Mouse (Mus musculus) heart, embryonic 12.5 days (tissue): Measurements from ENCODE around the gene Ric1. TPM values are rescaled to one million over a fixed set of nuclear protein-coding genes. Genes with fewer than 3 reads are reported as not detected.
"Not testable (repeated sequence)": the region's sequence is repeated elsewhere in the genome, so short reads cannot be mapped to it uniquely, and the experiment has no call there.

Source experiments
- ATAC-seq: fragments of 200-750 bp; cut with Nextera tagmentation; 2 replicates; pipeline ENCODE4 v1.8.0; 2017; ENCODE audit warnings: moderate TSS enrichment, moderate library complexity; ENCODE audit not compliant: insufficient number of reproducible peaks, low FRiP score
- H3K27ac ChIP-seq: fragments of 300-500 bp; sonication (generic); 2 replicates; pipeline ENCODE4 v1.5.1; 2016; ENCODE audit warnings: mild to moderate bottlenecking, moderate library complexity; ENCODE audit not compliant: poor library complexity, severe bottlenecking
- H3K27me3 ChIP-seq: fragments of 300-500 bp; sonication (generic); replicated peaks from 2 replicates; pipeline ENCODE4 v1.6.1; 2016; ENCODE audit warnings: mild to moderate bottlenecking, moderate library complexity
- H3K36me3 ChIP-seq: fragments of 300-500 bp; sonication (generic); 2 replicates; pipeline ENCODE4 v1.6.1; 2016; ENCODE audit warnings: mild to moderate bottlenecking, moderate library complexity
- H3K4me1 ChIP-seq: fragments of 300-500 bp; sonication (generic); replicated peaks from 2 replicates; pipeline ENCODE4 v1.6.1; 2016; ENCODE audit warnings: mild to moderate bottlenecking
- H3K4me2 ChIP-seq: fragments of 300-500 bp; sonication (generic); 2 replicates; pipeline ENCODE4 v1.6.1; 2016; ENCODE audit warnings: mild to moderate bottlenecking, moderate library complexity
- H3K4me3 ChIP-seq: fragments of 300-500 bp; sonication (generic); 2 replicates; pipeline ENCODE4 v1.5.1; 2016; ENCODE audit warnings: mild to moderate bottlenecking
- H3K9ac ChIP-seq: fragments of 300-500 bp; sonication (generic); 2 replicates; pipeline ENCODE4 v1.6.1; 2016; ENCODE audit warnings: mild to moderate bottlenecking, moderate library complexity
- H3K9me3 ChIP-seq: fragments of 300-500 bp; sonication (generic); replicated peaks from 2 replicates; pipeline ENCODE4 v1.6.1; 2016; ENCODE audit warnings: mild to moderate bottlenecking, moderate library complexity
- WGBS: fragments of 180-500 bp; shearing (Covaris S2); methylation state at CpG from one replicate; pipeline ENCODE4 v1.1.7; 2016; 5-methylcytosine and 5-hydroxymethylcytosine counted together
- polyA plus RNA-seq: library from polyadenylated mRNA; unstranded; fragments of >200 nt; fragmentation: Nextera tagmentation; extraction: Ambion mirVana; gene quantifications from 2 replicates; pipeline ENCODE4 v1.2.1, GENCODE M21; 2016

Gene Ric1
- polyA plus RNA-seq, 1 experiment from 2014 or later, result 7.5 TPM

DNA sequence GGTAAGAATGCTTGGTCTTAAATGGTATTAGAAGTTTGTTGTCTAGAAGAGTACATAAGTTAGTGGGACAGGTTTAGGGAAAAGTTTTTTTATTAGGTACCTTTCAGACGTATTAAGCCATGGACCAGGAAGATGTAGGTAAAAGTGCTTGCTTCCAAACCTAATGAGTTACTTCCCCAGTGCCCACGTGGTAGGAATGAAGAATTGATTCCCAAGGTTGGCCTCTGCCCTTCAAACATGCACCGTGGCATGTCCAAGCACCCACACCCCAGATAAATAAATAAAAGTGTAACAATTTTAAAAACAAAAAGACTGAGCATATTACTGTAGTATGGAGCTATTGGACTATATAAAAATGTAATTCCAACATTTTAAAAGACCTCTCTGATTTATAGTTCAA is 40.5 kb downstream of the Ric1 start:
- 71% methylated on average over 3 of the region's 3 CpGs for WGBS
- H3K4me1 ChIP-seq, result no peaks in the 10 kb centered on the region; the same call in 1 of the 2 replicates

DNA sequence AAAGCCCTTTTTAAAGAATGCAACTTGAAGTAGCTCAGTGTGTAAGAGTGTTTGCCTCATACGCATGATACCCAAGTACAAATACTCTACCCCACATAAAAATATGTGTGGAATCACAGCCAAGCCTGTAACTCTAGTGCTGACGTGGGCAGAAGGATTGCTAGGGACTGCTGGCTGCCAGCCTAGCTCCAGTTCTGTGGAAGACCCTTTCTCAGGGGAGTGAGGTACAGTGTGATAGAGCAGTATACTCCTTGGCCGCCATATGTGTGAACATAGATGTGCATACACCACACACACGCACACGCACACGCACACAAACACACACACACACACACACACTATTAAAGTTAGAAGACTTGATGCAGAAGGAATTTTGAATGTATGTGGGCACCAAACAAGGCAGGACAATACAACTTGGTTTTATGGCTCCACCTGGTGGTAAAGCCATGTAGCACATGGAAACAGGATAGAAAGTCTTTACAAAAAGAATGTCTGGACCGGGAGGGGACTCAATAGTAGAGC is 41.2 kb downstream of the Ric1 start:
- Histone ChIP-seq H3K4me1 (no peaks in the 10 kb centered on the region; the same call in 1 of the 2 replicates), H3K4me3 (no peak overlapping the region), H3K27ac (no peak overlapping the region), H3K9me3 (no peaks in the 10 kb centered on the region), H3K27me3 (no peaks in the 10 kb centered on the region), H3K9ac (no peak overlapping the region), H3K4me2 (no peak overlapping the region), H3K36me3 (peaks cover 4% of the 10 kb centered on the region)
- ATAC-seq, result no peak
- 68% methylated on average over 7 of the region's 7 CpGs for WGBS

More for the DNA sequence above, 40.5 kb downstream of the Ric1 start:
- ATAC-seq, result no peak
- no peak overlapping the region for H3K4me3 ChIP-seq
- peaks cover 4% of the 10 kb centered on the region for H3K36me3 ChIP-seq
- H3K4me2 ChIP-seq, result no peak overlapping the region
- no peak overlapping the region for H3K9ac ChIP-seq
- H3K9me3 ChIP-seq, result no peaks in the 10 kb centered on the region
- H3K27ac ChIP-seq, result no peak overlapping the region
- H3K27me3 ChIP-seq, result no peaks in the 10 kb centered on the region

DNA sequence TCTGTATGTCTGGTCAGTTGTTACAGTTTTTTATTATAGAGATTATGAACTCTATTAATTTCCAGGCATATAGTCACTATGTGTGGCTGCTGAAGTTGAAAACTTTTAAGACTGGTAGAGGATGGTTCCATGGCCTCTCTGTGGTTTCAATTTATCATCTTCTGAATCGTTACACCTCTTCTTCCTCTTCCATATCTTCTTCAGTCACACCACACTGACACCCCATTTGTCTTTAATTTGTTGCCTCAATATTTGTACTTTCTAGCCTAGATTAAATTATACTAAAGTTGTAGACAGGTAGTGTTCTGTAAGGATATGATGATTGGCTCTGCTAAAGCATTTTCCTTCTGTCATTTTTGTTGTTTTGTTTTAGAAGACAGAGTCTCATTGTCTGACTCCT is 44.4 kb downstream of the Ric1 start:
- H3K4me3 ChIP-seq, result no peak overlapping the region
- 71% methylated on average over 1 of the region's 1 CpGs for WGBS
- peaks cover 16% of the 10 kb centered on the region for H3K36me3 ChIP-seq
- H3K27me3 ChIP-seq, result no peaks in the 10 kb centered on the region
- H3K27ac ChIP-seq, result no peak overlapping the region
- H3K9ac ChIP-seq, result no peak overlapping the region
- H3K9me3 ChIP-seq, result no peaks in the 10 kb centered on the region
- no peak overlapping the region for H3K4me2 ChIP-seq
- ATAC-seq, result no peak
- no peaks in the 10 kb centered on the region; the same call in 1 of the 2 replicates for H3K4me1 ChIP-seq

DNA sequence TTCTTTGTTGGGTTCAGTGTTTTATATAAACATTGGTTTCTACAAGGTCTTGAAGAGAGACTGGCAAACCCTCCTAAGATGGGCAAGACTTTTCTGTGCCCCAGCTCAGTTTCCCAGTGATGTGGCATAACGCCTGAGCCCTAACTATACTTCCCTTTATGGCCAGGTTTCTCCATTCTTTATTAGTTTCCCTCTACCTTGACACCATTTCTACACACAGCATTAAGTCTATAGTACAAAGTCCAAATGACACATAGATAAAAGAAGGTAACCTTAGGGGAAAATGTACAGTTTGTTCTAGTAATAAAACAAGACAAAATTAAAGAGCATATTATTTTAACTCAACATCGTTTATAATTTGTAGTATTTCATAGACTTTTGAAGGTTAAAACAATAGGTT is 60.4 kb downstream of the Ric1 start:
- WGBS, result 85% methylated on average over 2 of the region's 2 CpGs
- H3K9ac ChIP-seq, result no peak overlapping the region
- H3K27me3 ChIP-seq, result no peaks in the 10 kb centered on the region
- H3K9me3 ChIP-seq, result no peaks in the 10 kb centered on the region
- H3K4me3 ChIP-seq, result no peak overlapping the region
- no peak overlapping the region for H3K4me2 ChIP-seq
- no peaks in the 10 kb centered on the region for H3K4me1 ChIP-seq
- ATAC-seq, result no peak
- peaks cover 43% of the 10 kb centered on the region for H3K36me3 ChIP-seq
- no peak overlapping the region for H3K27ac ChIP-seq

DNA sequence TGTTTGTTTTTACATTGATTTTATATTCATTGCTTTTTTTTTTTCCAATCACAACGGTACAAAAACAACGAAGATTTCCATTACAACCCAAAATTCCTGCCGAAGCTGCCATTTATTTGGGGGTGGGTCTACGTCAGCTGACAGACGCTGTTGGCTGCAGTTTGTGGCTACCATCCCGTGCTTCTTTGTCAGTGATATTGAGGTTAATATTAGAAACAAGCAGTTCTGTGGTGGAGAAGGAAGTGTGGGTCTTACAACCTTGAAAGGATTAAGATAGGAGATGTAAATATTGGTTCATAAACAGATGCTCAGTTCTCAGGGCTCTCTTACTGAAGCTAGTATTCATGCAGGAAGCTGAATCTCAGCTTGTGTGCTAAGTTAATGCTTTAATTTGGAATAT is 61.7 kb downstream of the Ric1 start:
- 82% methylated on average over 6 of the region's 6 CpGs for whole genome bisulfite sequencing

DNA sequence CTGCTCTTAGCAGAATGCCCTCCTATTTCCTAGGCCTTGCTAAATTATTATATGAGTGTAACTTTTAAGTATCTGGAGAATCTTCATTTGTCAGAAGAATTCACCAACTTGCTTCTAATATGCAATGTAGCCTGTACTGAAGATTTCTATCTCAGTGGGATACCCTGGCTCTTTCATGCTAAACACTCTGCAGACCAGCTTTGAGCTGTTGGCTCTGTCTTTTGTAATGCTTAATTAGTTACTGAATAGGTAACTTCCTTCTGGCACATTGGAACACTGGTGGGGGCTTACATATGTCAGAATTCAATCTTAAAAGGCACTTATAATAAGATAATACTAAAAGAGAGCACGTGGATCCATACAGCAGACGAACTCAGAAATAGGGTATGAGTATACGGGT is 71.7 kb downstream of the Ric1 start:
- H3K27me3 ChIP-seq, ATAC-seq, H3K27ac ChIP-seq, H3K4me3 ChIP-seq, H3K9ac ChIP-seq, H3K4me1 ChIP-seq, H3K4me2 ChIP-seq, H3K9me3 ChIP-seq: not testable (repeated sequence)
- WGBS, result 80% methylated on average over 3 of the region's 3 CpGs
- peaks cover 43% of the 10 kb centered on the region for H3K36me3 ChIP-seq

More for the DNA sequence above, 61.7 kb downstream of the Ric1 start:
- H3K27ac ChIP-seq, result no peak overlapping the region
- H3K36me3 ChIP-seq, result peaks cover 49% of the 10 kb centered on the region
- no peaks in the 10 kb centered on the region for H3K27me3 ChIP-seq
- no peak overlapping the region for H3K4me2 ChIP-seq
- no peak overlapping the region for H3K4me3 ChIP-seq
- no peak overlapping the region for H3K9ac ChIP-seq
- no peak for ATAC-seq
- no peaks in the 10 kb centered on the region for H3K9me3 ChIP-seq
- H3K4me1 ChIP-seq, result no peaks in the 10 kb centered on the region

DNA sequence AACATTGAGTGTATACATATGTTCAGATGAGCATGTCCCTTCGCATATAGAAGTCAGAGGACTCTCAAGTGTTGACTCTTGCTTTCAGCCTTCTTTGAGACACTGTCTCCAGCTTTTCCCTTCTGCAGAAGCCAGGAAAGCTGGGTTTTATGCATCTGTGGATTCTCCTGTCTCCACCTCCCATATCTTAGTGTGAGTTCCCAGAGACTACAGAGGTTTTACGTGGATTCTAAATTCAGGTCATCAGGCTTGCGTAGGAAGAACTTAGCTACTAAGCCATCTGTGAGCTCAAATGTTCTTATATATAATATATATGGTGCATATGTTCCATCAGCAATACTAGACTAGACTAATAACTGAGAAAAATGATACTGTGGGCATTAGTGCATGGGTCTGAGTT is 74.2 kb downstream of the Ric1 start:
- Histone ChIP-seq H3K9me3 (no peaks in the 10 kb centered on the region), H3K27ac (no peak overlapping the region), H3K9ac (no peak overlapping the region), H3K4me3 (no peak overlapping the region), H3K4me1 (no peaks in the 10 kb centered on the region), H3K36me3 (peaks cover 50% of the 10 kb centered on the region), H3K4me2 (no peak overlapping the region), H3K27me3 (peaks cover 6% of the 10 kb centered on the region; the same call in 1 of the 2 replicates)
- no peak for ATAC-seq
- WGBS, result 91% methylated on average over 3 of the region's 3 CpGs

DNA sequence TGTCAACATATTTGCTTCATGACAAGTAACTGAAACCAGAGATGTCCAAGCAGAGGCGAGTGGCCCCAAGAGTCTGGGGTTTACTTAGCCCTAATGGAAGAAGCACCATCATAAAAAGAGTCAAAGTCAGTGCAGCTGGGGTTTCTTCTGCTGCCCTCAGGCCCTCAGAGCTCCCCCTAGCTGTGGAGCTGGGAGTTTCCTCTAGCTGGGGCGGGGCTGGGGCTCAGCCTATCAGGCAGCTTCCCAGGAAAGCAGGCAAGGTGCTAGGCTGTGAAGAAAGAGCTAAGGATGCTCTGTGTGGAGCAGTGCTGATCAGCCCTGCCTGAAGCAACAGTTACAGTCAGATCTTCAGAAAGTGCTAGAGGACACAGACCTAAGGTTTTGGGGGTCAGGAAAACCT is 74.9 kb downstream of the Ric1 start:
- no peak overlapping the region for H3K4me2 ChIP-seq
- no peak overlapping the region for H3K9ac ChIP-seq
- H3K27me3 ChIP-seq, result peaks cover 6% of the 10 kb centered on the region; the same call in 1 of the 2 replicates
- H3K27ac ChIP-seq, result no peak overlapping the region
- WGBS, result 85% methylated on average over 2 of the region's 2 CpGs
- H3K4me3 ChIP-seq, result no peak overlapping the region
- H3K36me3 ChIP-seq, result peaks cover 48% of the 10 kb centered on the region
- no peak for ATAC-seq
- H3K4me1 ChIP-seq, result no peaks in the 10 kb centered on the region
- no peaks in the 10 kb centered on the region for H3K9me3 ChIP-seq

DNA sequence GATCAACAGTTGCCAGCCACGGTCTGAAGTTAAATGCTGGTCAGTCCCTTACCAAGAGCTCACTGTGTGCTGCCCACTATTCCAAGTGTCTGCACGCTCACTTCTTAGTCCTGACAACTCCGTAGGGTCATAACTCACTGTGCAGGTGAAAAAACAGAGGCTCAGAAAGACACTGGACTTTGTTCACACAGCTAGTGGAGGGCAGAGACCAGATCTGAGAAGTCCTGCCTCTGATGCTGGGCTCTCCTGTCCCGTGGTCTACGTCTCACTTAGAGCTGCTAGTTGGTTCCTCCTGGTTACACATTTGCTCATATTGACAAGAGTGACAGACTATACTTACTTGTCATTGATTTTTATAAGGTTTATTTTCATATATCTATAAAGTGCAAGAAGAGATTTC is 76.9 kb downstream of the Ric1 start:
- H3K36me3 ChIP-seq, result peaks cover 66% of the 10 kb centered on the region
- WGBS, result 88% methylated on average over 5 of the region's 5 CpGs
- ATAC-seq, result no peak

DNA sequence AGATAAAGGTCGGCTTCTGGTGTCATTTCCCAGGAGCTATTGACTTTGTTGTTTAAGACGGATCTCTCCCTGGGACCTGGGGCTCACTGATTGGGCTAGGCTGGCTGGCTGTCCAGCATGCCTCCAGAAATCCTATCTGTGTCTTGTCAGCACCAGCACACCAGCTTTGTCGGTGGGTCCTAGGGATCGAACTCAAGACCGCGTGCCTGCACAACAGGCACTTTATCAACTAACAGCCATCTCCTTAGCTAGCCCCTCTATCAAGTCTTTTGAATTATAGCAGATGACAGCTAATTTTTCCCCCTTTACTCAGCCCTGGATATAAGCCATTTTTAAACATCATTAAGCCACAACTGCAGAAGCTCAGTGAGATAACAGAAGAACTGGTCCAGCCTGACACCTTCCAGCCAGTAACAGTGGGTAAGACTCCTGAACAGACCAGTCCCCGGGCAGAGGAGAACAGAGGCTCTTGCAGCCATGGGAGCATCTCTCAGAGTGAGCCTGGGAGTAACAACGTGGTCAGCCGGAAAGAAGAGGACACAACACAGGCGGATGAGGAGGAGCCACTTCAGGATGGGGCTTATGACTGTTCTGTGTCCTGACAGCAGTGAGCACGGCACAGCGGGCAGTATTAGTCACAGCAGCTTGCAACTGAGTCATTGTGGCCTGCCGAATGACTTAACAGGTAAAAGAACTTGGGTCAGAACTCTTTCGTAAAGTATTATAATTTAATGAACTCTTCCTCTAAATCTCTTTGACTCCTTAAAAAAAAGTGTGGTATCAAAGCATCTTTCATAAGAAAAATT is 81.7 kb downstream of the Ric1 start:
- peaks cover 40% of the 10 kb centered on the region for H3K27me3 ChIP-seq

More for the DNA sequence above, 76.9 kb downstream of the Ric1 start:
- Histone ChIP-seq H3K4me2 (no peak overlapping the region), H3K9me3 (no peaks in the 10 kb centered on the region), H3K4me3 (no peak overlapping the region), H3K27ac (no peak overlapping the region), H3K9ac (no peak overlapping the region), H3K27me3 (peaks cover 22% of the 10 kb centered on the region), H3K4me1 (no peaks in the 10 kb centered on the region)

DNA sequence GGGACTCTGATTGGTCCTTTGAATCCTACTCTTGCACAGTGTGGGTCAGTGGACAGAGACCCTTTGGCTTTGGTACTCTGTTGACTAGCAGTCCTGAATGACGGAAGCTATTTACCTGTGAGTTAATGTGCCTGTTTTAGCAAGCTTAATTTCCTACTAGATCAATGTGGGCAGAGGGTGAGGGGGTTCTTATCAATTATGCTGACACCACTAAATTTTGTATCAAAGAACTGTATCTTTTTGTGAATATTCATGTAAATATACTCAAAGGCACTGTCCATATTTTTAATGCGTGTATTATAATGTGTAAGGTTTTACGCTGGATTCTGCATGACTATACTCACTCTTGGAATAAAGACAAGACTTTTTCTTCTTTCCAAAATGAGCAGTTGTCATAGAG is 82.6 kb downstream of the Ric1 start:
- 93% methylated on average over 3 of the region's 3 CpGs for WGBS
- Histone ChIP-seq H3K4me2 (no peak overlapping the region), H3K4me3 (no peak overlapping the region), H3K9ac (no peak overlapping the region), H3K9me3 (no peaks in the 10 kb centered on the region), H3K27ac (no peak overlapping the region), H3K4me1 (no peaks in the 10 kb centered on the region), H3K27me3 (peaks cover 38% of the 10 kb centered on the region), H3K36me3 (peaks cover 40% of the 10 kb centered on the region)
- no peak for ATAC-seq

More for the DNA sequence above, 81.7 kb downstream of the Ric1 start:
- ATAC-seq, result no peak
- Histone ChIP-seq H3K4me3 (no peak overlapping the region), H3K9me3 (no peaks in the 10 kb centered on the region), H3K36me3 (peaks cover 48% of the 10 kb centered on the region), H3K27ac (no peak overlapping the region), H3K9ac (no peak overlapping the region), H3K4me2 (no peak overlapping the region), H3K4me1 (no peaks in the 10 kb centered on the region)
- 77% methylated on average over 14 of the region's 14 CpGs for WGBS
